Mouse (Mus musculus) intestine, embryonic 15.5 days (tissue): ENCODE data around the gene BC028528. TPM values are rescaled to one million over a fixed set of nuclear protein-coding genes. Genes with fewer than 3 reads are reported as not detected.

ENCODE experiments used
- ATAC-seq: fragments of 200-750 bp; cut with Nextera tagmentation; 2 replicates; pipeline ENCODE4 v1.8.0; 2017; ENCODE audit warnings: moderate TSS enrichment, moderate library complexity
- H3K27ac ChIP-seq: fragments of 300-500 bp; sonication (generic); 2 replicates; pipeline ENCODE4 v1.5.1; 2015; ENCODE audit warnings: mild to moderate bottlenecking, inconsistent platforms
- H3K27me3 ChIP-seq: fragments of 300-500 bp; sonication (generic); replicated peaks from 2 replicates; pipeline ENCODE4 v1.6.1; 2015; ENCODE audit warnings: inconsistent platforms
- H3K36me3 ChIP-seq: fragments of 300-500 bp; sonication (generic); 2 replicates; pipeline ENCODE4 v1.6.1; 2015; ENCODE audit warnings: inconsistent platforms
- H3K4me1 ChIP-seq: fragments of 300-500 bp; sonication (generic); replicated peaks from 2 replicates; pipeline ENCODE4 v1.6.1; 2015; ENCODE audit warnings: inconsistent platforms
- H3K4me2 ChIP-seq: fragments of 300-500 bp; sonication (generic); replicated peaks from 2 replicates; pipeline ENCODE4 v1.6.1; 2015; ENCODE audit warnings: mild to moderate bottlenecking, inconsistent platforms
- H3K4me3 ChIP-seq: fragments of 300-500 bp; sonication (generic); replicated peaks from 2 replicates; pipeline ENCODE4 v1.5.1; 2015; ENCODE audit warnings: inconsistent platforms
- H3K9ac ChIP-seq: fragments of 300-500 bp; sonication (generic); 2 replicates; pipeline ENCODE4 v1.6.1; 2015; ENCODE audit warnings: inconsistent platforms
- H3K9me3 ChIP-seq: fragments of 300-500 bp; sonication (generic); 2 replicates; pipeline ENCODE4 v1.6.1; 2016; ENCODE audit warnings: inconsistent platforms
- WGBS: fragments of 180-500 bp; shearing (Covaris S2); methylation state at CpG from one replicate; pipeline ENCODE4 v1.1.7; 2015; 5-methylcytosine and 5-hydroxymethylcytosine counted together
- polyA plus RNA-seq: library from polyadenylated mRNA; unstranded; fragments of >200 nt; fragmentation: Nextera tagmentation; extraction: Ambion mirVana; gene quantifications from 2 replicates; pipeline ENCODE4 v1.2.1, GENCODE M21; 2015

The BC028528 gene
- polyA plus RNA-seq, 1 experiment from 2014 or later, result 21.3 TPM

DNA sequence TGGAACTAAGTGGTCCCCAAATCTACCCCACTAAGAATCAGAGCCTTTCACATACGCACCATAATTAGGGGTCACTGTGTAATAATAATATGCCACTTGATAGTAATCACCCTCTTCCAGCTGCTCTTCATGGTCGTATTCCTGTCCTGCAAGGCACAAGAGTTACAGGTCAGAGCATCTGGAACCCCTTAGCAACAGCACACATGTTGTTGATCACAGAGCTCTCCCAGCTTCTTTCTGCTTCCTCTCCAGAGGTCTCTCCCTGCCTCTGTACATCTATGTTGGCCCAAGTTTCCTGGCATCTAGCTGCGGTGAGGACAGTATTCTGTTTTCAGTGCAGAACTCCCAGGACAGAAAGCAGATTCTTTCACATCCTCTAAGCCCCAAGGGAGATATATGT lies 2.1 kb downstream of the BC028528 start:
- Histone ChIP-seq H3K27ac (no peak overlapping the region), H3K27me3 (no peaks in the 10 kb centered on the region), H3K36me3 (no peaks in the 10 kb centered on the region), H3K9me3 (no peaks in the 10 kb centered on the region), H3K9ac (no peak overlapping the region), H3K4me1 (peaks cover 17% of the 10 kb centered on the region), H3K4me2 (no peak overlapping the region), H3K4me3 (no peak overlapping the region)
- ATAC-seq, result no peak
- WGBS, result 82% methylated on average over 3 of the region's 3 CpGs

DNA sequence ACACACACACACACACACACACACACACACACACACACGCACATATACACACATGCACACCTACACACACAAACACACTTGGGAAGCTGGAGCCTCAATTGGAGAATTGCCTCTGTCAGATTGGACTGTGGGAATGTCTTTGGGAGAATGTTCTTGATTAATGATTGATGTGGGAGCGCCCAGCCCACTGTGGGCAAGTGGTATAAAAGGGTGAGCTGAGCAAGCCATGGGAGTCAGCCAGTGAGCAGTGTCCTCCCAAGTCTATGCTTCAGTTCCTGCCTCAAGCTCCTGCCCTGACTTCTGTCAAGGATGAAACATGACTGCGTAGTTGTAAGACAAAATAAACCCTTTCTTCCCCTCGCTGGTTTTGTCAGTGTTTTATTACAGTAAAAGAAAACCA lies 4.2 kb downstream of the BC028528 start:
- H3K36me3 ChIP-seq, result no peaks in the 10 kb centered on the region
- H3K9ac ChIP-seq, result no peak overlapping the region
- WGBS, result 63% methylated on average over 4 of the region's 4 CpGs
- H3K4me1 ChIP-seq, result peaks cover 17% of the 10 kb centered on the region
- no peak overlapping the region for H3K27ac ChIP-seq
- no peaks in the 10 kb centered on the region for H3K9me3 ChIP-seq
- H3K4me3 ChIP-seq, result no peak overlapping the region
- H3K4me2 ChIP-seq, result no peak overlapping the region
- 0 out of 2 replicates have a peak, but pooled peaks have one; percentile 27 for ATAC-seq
- no peaks in the 10 kb centered on the region for H3K27me3 ChIP-seq

DNA sequence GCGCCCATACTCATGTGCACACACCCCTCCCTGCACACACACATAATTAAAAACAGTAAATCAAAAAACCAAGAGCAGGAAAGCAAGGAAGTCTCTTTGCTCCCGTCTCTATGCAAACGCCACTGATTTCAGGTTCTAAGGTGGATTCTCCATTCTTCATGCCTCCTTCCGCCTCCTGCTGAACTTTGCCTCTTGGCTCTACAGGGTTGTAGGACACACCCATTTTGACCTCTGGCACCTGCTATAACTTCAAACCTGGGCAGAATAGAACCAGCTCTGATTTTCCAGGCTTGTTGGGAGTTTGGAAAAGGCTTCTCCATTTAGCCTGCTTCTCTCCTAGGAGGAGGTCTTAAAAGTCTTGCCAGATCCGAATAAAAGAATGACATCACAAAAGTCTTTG lies 7.4 kb downstream of the BC028528 start:
- H3K4me1 ChIP-seq, result peaks cover 13% of the 10 kb centered on the region
- 66% methylated on average over 5 of the region's 5 CpGs for WGBS
- H3K4me2 ChIP-seq, result peak overlapping the region; percentile 26; the same call in 1 of the 2 replicates
- no peak overlapping the region for H3K4me3 ChIP-seq
- H3K9ac ChIP-seq, result no peak overlapping the region
- no peaks in the 10 kb centered on the region for H3K9me3 ChIP-seq
- peak overlapping the region; percentile 66 for H3K27ac ChIP-seq
- ATAC-seq, result no peak
- no peaks in the 10 kb centered on the region for H3K36me3 ChIP-seq
- no peaks in the 10 kb centered on the region for H3K27me3 ChIP-seq

DNA sequence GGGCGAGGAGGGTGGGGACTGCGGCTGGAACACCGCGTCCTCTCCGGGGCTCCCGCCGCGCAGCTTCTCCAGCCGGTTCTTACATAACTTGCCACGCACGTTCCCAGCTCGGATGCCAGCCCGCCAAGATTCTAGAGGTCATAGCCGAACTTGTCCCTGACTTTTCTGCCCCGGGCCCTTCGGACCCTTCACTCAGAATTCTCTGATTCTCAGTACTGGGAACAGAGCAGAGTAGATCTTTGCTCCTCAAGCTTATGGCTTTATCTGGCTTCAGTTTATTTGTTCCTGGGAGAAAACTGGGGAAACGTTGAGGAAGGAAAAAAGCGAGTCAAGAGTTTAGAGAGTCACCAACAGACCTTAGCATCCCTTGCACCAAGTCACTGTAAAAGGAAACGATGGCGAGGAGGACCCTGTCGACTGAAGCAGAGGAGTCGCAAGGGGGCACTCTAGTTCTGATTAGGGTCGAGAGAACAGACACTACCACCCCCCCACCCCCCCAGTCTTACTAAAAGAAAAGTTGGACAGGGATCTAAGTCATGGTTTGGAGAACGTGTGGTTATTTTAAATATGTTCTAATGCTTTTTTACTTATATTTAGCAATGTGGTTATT lies 8.9 kb downstream of the BC028528 start:
- peak overlapping the region; percentile 38 for H3K9ac ChIP-seq
- 3% methylated on average over 24 of the region's 24 CpGs for WGBS
- H3K4me2 ChIP-seq, result peak overlapping the region; percentile 99
- H3K4me3 ChIP-seq, result peak overlapping the region; percentile 52
- H3K4me1 ChIP-seq, result peaks cover 13% of the 10 kb centered on the region
- H3K36me3 ChIP-seq, result no peaks in the 10 kb centered on the region
- H3K27me3 ChIP-seq, result no peaks in the 10 kb centered on the region
- peak overlapping the region; percentile 59; the same call in 1 of the 2 replicates for H3K27ac ChIP-seq
- H3K9me3 ChIP-seq, result no peaks in the 10 kb centered on the region
- ATAC-seq, result no peak

DNA sequence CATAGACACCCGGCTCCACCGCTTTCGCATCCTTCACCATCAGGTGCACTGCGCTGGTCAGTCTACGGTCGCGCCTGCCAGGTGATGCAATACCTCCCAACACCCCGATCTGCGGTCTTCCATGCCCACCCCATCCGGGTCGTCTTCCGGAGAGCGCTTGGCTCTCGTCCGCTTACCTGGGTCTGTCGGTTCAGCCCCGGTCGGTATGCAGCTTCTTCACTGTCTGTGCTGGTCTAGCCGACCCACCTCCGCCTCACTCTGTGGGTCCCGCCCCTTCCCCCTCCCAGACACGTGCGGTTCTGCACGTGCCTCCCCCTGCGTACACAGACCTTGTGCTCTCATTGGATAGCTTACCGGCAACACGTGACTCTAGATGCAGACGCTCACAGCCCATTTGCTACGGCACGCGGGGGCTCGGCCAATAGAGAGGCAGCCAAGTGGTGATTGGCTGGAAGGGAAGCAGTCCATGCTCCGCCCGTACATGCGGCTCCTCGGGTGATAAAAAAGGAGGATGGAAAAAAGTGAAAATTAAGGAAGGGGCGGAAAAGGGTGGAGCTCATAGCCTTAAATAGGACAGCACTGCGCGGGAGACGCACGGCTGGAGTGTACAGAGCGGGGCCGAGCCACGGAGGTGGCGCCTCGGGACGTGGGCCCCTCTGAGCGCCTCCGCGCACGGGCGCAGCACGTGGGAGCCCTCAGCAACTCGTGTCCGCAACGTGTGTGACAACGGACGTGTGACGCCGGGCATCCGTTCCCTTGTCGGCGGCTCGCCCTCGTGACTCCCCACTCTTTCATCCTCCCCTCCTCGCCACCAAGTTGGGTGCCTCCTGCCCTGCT lies 9.6 kb downstream of the BC028528 start, which contains the start of gene Ciart:
TSS of gene Ciart (minus strand) at position 273 of the 837 bp plus-strand sequence.
- no peaks in the 10 kb centered on the region for H3K27me3 ChIP-seq
- H3K4me1 ChIP-seq, result peaks cover 13% of the 10 kb centered on the region

DNA sequence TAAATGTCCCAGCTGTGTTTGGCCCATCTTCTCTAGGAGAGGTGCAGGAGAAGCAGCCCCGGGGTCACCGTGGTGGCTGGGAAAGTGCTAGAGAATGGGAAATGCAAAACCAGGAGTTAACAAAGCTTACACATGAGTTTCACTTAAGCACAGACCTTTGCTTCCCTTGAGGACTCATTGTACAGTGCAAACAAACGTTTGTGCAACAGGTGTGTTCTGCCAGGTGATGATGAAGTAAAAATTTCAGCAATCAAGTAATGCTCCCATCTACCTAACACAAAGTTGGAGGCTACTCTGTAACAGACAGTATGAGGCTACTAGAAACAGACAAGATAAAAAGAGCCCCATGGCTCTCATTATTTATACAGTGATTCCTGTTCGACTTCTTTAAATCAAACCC lies 12.7 kb downstream of the BC028528 start:
- peaks cover 13% of the 10 kb centered on the region for H3K4me1 ChIP-seq
- H3K36me3 ChIP-seq, result no peaks in the 10 kb centered on the region
- no peak overlapping the region for H3K4me2 ChIP-seq
- WGBS, result 85% methylated on average over 4 of the region's 4 CpGs
- no peak overlapping the region for H3K9ac ChIP-seq
- no peaks in the 10 kb centered on the region for H3K27me3 ChIP-seq
- H3K9me3 ChIP-seq, result no peaks in the 10 kb centered on the region
- ATAC-seq, result no peak
- H3K27ac ChIP-seq, result no peak overlapping the region
- H3K4me3 ChIP-seq, result no peak overlapping the region

More for the DNA sequence above, 9.6 kb downstream of the BC028528 start, which contains the start of gene Ciart:
- peak within 1 kb of the TSS; percentile 49 for H3K9ac ChIP-seq
- peak within 1 kb of the TSS; percentile 59; the same call in 1 of the 2 replicates for H3K27ac ChIP-seq
- under 1% methylated on average over 66 of the region's 66 CpGs for WGBS
- peak within 1 kb of the TSS; percentile 52 for H3K4me3 ChIP-seq
- no peaks in the 10 kb centered on the region for H3K9me3 ChIP-seq
- H3K4me2 ChIP-seq, result peak within 1 kb of the TSS; percentile 99
- peak; percentile 98 for ATAC-seq
- H3K36me3 ChIP-seq, result no peaks in the 10 kb centered on the region

DNA sequence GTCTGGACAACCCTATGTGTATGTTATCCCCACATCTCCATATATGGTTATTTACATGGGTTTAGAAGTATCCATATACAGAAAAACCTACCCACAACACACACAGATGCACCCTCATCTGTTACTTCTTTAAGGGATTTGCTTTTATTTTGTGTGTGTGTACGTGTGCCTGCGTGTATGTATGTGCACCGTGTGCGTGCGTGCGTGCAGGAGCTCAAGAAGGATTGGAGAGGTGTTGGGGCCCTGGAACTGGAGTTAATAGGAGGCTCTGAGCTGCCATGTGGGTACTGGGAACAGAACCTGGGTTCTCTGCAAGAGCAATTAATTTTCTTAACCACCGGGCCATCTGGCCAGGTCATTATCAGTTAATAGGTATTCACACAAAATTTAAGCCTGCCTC lies 19.8 kb downstream of the BC028528 start:
- H3K9ac ChIP-seq, result peak overlapping the region; percentile 70
- ATAC-seq, result no peak
- H3K4me1 ChIP-seq, result peaks cover 11% of the 10 kb centered on the region
- peak overlapping the region; percentile 64 for H3K4me3 ChIP-seq
- H3K27me3 ChIP-seq, result no peaks in the 10 kb centered on the region
- H3K9me3 ChIP-seq, result no peaks in the 10 kb centered on the region
- H3K36me3 ChIP-seq, result no peaks in the 10 kb centered on the region
- 63% methylated on average over 7 of the region's 7 CpGs for WGBS
- H3K27ac ChIP-seq, result no peak overlapping the region
- H3K4me2 ChIP-seq, result peak overlapping the region; percentile 67

DNA sequence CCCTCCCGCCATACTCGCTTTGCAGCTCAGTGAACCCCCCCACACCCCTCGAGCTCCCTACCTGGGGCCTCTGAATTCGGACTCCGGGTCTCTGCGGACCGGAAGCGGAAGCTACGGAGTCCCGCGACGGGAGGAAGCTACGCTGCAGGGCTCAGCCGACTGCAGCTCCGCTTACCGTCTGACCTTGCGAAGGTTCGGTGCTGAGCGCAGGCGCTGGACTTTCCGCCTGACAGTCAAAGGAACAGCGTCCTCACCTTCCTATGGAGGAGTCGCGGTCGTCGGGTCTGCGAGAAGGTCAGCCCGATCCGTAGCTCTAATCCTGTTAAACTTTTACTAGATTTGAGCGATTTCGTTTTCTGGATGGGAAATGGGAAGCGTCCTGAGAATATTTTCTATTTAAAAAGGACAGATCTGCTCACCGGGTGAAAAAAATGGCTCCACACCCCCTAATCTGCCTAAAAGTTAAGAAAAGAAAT lies 20.4 kb downstream of the BC028528 start, which contains the start of gene Mrps21:
TSS of gene Mrps21 (minus strand) at position 128 of the 476 bp plus-strand sequence.
- peak; percentile 98 for ATAC-seq
- Histone ChIP-seq H3K27me3 (no peaks in the 10 kb centered on the region), H3K9ac (peak within 1 kb of the TSS; percentile 70), H3K9me3 (no peaks in the 10 kb centered on the region), H3K4me3 (peak within 1 kb of the TSS; percentile 64), H3K36me3 (no peaks in the 10 kb centered on the region), H3K27ac (peak within 1 kb of the TSS; percentile 92), H3K4me1 (peaks cover 11% of the 10 kb centered on the region), H3K4me2 (peak within 1 kb of the TSS; percentile 67)
- under 1% methylated on average over 33 of the region's 33 CpGs for WGBS

DNA sequence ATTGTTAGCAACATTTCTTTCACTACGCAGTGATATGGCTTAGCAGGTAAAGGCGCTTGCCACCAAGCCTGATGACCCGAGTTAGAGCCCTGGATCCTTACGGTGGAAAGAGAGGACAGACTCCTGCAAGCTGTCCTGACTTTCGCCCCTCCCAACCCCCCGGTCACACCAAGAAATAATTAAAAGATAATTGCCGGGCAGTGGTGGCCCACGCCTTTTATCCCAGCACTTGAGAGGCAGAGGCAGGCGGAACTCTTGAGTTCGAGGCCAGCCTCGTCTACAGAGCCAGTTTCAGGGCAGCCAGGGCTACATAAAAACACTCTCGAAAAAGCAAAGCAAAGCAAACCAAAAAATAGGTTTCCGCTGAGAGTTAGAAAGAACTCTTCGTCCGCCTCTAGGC lies 20.8 kb downstream of the BC028528 start:
- WGBS, result 5% methylated on average over 15 of the region's 15 CpGs
- Histone ChIP-seq H3K27me3 (no peaks in the 10 kb centered on the region), H3K9me3 (no peaks in the 10 kb centered on the region), H3K36me3 (no peaks in the 10 kb centered on the region), H3K9ac (peak overlapping the region; percentile 70), H3K4me3 (peak overlapping the region; percentile 64), H3K27ac (peak overlapping the region; percentile 92), H3K4me1 (peaks cover 11% of the 10 kb centered on the region), H3K4me2 (peak overlapping the region; percentile 67)
- ATAC-seq, result peak; percentile 56

DNA sequence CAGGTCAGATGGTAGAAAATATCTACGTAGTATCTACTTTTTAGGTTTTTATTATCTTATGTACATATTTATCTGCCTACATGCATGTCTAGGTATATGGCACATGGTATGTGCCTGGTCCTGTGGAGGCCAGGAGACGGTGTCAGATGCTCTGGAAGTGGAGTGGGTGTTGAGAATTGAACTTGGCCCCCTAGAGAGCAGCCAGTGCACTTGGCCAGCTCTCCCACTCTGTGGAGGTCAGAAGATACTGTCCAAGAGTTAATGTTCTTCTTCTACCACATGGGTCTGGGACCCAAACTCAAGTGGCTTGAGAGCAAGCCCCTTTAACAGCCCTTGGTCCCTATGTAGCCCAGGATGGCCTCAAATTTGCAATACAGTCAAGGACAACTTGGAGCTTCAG lies 24.4 kb downstream of the BC028528 start:
- no peak overlapping the region for H3K9ac ChIP-seq
- H3K4me1 ChIP-seq, result peaks cover 10% of the 10 kb centered on the region
- H3K27me3 ChIP-seq, result no peaks in the 10 kb centered on the region
- no peak overlapping the region for H3K4me3 ChIP-seq
- no peak overlapping the region for H3K27ac ChIP-seq
- H3K36me3 ChIP-seq, result peaks cover 11% of the 10 kb centered on the region; the same call in 1 of the 2 replicates
- no peak for ATAC-seq
- no peaks in the 10 kb centered on the region for H3K9me3 ChIP-seq
- H3K4me2 ChIP-seq, result no peak overlapping the region
- WGBS, result 91% methylated on average over 2 of the region's 2 CpGs

DNA sequence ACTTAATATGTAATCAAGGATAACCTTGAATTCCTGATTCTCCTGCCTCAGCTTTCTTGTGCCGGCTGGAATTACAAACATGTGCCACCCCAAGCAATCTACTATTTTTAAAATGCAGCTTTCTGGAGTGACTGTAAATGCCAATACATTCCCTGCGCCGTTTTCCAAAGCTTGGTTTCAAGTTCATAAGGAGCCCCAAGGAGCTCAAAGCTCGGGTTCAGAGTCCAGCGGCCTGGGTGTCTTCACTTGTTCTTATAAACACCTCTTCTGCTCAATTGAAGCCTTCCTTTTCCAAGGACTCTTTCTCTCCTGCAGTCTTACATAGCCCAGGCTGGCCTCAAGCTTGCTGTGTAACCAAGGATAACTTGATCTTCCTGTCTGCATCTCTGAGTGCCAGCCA lies 25.7 kb downstream of the BC028528 start:
- Histone ChIP-seq H3K27me3 (no peaks in the 10 kb centered on the region), H3K4me2 (no peak overlapping the region), H3K27ac (no peak overlapping the region), H3K9me3 (no peaks in the 10 kb centered on the region), H3K36me3 (peaks cover 11% of the 10 kb centered on the region; the same call in 1 of the 2 replicates), H3K9ac (no peak overlapping the region), H3K4me1 (0 out of 2 replicates have a peak, but pooled peaks cover 5% of the 10 kb centered on the region), H3K4me3 (no peak overlapping the region)
- WGBS, result 86% methylated on average over 5 of the region's 5 CpGs
- no peak for ATAC-seq

DNA sequence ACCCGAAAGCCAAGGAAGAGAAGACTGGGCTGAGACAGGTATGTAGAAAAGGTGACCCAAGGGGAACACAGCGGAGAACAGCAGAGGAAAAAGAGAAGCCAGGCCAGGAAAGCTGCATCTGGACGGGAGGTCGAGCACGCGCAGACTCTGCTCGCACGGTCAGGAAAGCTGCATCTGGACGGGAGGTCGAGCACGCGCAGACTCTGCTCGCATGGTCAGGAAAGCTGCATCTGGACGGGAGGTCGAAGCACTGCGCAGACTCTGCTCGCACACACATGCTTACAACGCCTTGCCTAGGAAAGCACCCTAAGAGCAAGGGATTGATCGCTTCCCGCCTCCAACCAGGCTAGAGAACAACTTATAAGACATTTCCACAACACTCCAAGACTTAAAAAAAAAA lies 26.2 kb downstream of the BC028528 start:
- H3K27me3 ChIP-seq, result no peaks in the 10 kb centered on the region
- WGBS, result 87% methylated on average over 20 of the region's 20 CpGs
- ATAC-seq, result no peak
- H3K4me1 ChIP-seq, result 0 out of 2 replicates have a peak, but pooled peaks cover 4% of the 10 kb centered on the region
- H3K4me3 ChIP-seq, result no peak overlapping the region
- H3K4me2 ChIP-seq, result no peak overlapping the region
- H3K9me3 ChIP-seq, result no peaks in the 10 kb centered on the region
- peaks cover 11% of the 10 kb centered on the region; the same call in 1 of the 2 replicates for H3K36me3 ChIP-seq
- H3K27ac ChIP-seq, result no peak overlapping the region
- no peak overlapping the region for H3K9ac ChIP-seq
